9 mouse cellular contexts compared by ENCODE assay signal in the genomic region with DNA sequence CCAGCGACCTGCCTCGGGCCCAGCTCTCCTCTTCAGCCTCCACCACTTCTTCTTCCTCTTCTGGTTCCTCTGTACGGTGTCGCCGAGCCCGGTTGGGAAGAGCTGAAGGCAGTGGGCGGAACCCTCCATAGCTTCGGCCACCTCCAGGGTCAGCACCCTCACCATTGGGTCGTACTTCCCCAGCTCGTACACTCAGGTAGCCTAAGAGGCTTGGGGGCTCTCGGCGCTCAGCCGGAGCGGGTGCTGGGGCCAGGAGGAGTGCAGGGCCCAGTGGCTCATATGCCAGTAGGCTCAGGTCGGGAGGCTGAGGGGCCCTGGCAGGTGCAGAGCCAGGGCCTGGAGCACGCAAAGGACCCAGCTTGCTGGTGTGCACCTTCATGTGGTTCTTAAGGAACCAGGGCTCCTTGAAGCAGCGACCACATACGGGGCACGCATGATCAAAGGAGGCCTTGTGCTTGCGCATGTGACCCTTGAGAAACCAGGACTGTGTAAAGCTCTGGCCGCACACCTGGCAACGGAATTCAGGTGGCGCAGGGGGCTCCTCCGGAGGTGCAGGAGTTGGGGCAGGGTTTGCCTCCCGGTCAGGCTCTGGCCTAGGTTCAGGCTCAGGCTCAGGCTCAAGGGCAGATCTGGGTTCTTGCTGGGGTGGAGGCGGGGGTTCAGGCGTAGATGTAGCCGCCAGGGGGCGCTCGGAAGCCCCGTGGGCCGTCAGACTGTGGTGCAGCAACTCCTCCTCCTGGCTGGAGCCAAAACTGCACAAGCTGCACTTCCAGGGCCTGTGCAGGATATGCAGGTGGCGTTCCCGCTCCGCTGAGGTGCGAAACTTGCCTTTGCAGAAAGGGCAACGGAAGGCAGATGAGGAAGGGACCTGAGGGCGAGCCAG. TPM values are rescaled to one million over a fixed set of nuclear protein-coding genes. Genes with fewer than 3 reads are reported as not detected.
DNase-seq lines count a peak whose midpoint lies in the region; ATAC-seq and TF ChIP-seq lines count a peak whose summit lies in the region.
"Had no signal": no experiment of that assay in that cellular context is flagged by ENCODE, and none has a peak within 500 bp of the region (broad histone marks: within the 10 kb centered on the region; RNA-seq: fewer than 3 reads in every experiment).

No protein-coding gene starts in this region.

- no peaks in the 10 kb centered on the region for H3K9me3 ChIP-seq in forebrain, embryonic 15.5 days

- peak overlapping the region; percentile 27 for H3K4me3 ChIP-seq in forebrain, embryonic 15.5 days
- no peak overlapping the region for H3K4me3 ChIP-seq in lung, adult 2 months (replicated peaks; ENCODE audit: extremely low read depth, low read depth, low read length)

- peak overlapping the region; percentile 27 for H3K9ac ChIP-seq in forebrain, embryonic 15.5 days (replicated peaks)

- peak; percentile 18 for ATAC-seq in forebrain, embryonic 15.5 days (replicated peaks)
- ATAC-seq in neutrophil, adult 5-6 weeks (ENCODE audit: extremely low read depth, insufficient number of reproducible peaks, low FRiP score, poor library complexity, severe bottlenecking) = peak; percentile 76

- no peaks in the 10 kb centered on the region for H3K27me3 ChIP-seq in forebrain, embryonic 15.5 days

- 48% methylated on average over 38 of the region's 38 CpGs for WGBS in forebrain, embryonic 15.5 days
- WGBS in lung, adult 2 months = 50% methylated on average over 38 of the region's 38 CpGs

- intact Hi-C loops in heart, postnatal 14 days (cut with DNase I) = loop anchor here (1.0 kb wide), 1 partner anchor 106 kb away; no protein-coding TSS in a partner anchor

- TF ChIP-seq CTCF in lung, adult 2 months (IDR thresholded peaks at IDR 0.05; ENCODE audit: insufficient read depth, low read length) = peak; percentile 97

- peaks cover 31% of the 10 kb centered on the region for H3K36me3 ChIP-seq in forebrain, embryonic 15.5 days

- peak overlapping the region; percentile 51 for H3K4me2 ChIP-seq in forebrain, embryonic 15.5 days (replicated peaks)

- TF ChIP-seq POLR2A in lung, adult 2 months (IDR thresholded peaks at IDR 0.05; ENCODE audit: borderline replicate concordance, extremely low read depth, low read depth, low read length) = peak; percentile 12; the same call in 1 of the 2 replicates

- peaks cover 78% of the 10 kb centered on the region for H3K4me1 ChIP-seq in forebrain, embryonic 15.5 days
- H3K4me1 ChIP-seq in lung, adult 2 months (ENCODE audit: control insufficient read depth, insufficient read depth, low read length) = peaks cover 5% of the 10 kb centered on the region

- H3K27ac ChIP-seq in forebrain, embryonic 15.5 days (replicated peaks) = peak overlapping the region; percentile 8; the same call in 1 of the 2 replicates

- peak; percentile 96 for DNase-seq in ES-CJ7 (ENCODE audit: low read depth, low spot score)
- peak; percentile 94 for DNase-seq in cerebellum, adult 11-12 months
- peak; percentile 92 to 96 for DNase-seq in heart, postnatal 14 days
- DNase-seq in layer of hippocampus, adult 18-20 months (ENCODE audit: low spot score in 2 of 2) = peak; percentile 87 to 94
- DNase-seq in lung, adult 2 months = peak; percentile 90
- peak; percentile 97 for DNase-seq in testis, postnatal 10 days (ENCODE audit: low spot score)

RNA-seq across cellular contexts. Expression of a gene that starts 6.9 kb away (rescaled TPM):
- polyA plus RNA-seq in forebrain, embryonic 15.5 days (2015; fragmentation: Nextera tagmentation; extraction: Ambion mirVana) = 0.28 and 0.64 TPM in 2 replicates
- 1 to 10 TPM; 1.5 to 1.9 TPM for total RNA-seq in heart, postnatal 14 days (2021)
- total RNA-seq in layer of hippocampus, adult 18-20 months (2021) = under 1 TPM; 0.63 to 0.92 TPM
- 0.58 and 0.69 TPM in 2 replicates for polyA plus RNA-seq in lung, adult 2 months (2012; rRNA removed)
- total RNA-seq in neutrophil, adult 5-6 weeks (2017) = not detected in 2 replicates

RNA-seq across cellular contexts. Expression of a gene that starts 12.0 kb away (rescaled TPM):
- 43.3 and 48.9 TPM in 2 replicates for polyA plus RNA-seq in forebrain, embryonic 15.5 days (2015; fragmentation: Nextera tagmentation; extraction: Ambion mirVana)
- total RNA-seq in heart, postnatal 14 days (2021) = 10 to 100 TPM; 32.0 to 33.6 TPM
- total RNA-seq in layer of hippocampus, adult 18-20 months (2021) = 10 to 100 TPM; 42.3 to 44.2 TPM
- 84.8 and 87.6 TPM in 2 replicates for polyA plus RNA-seq in lung, adult 2 months (2012; rRNA removed)
- total RNA-seq in neutrophil, adult 5-6 weeks (2017) = 5.1 and 5.8 TPM in 2 replicates

RNA-seq across cellular contexts. Expression of a gene that starts 24.0 kb away (rescaled TPM):
- 65.7 and 69.8 TPM in 2 replicates for polyA plus RNA-seq in forebrain, embryonic 15.5 days (2015; fragmentation: Nextera tagmentation; extraction: Ambion mirVana)
- total RNA-seq in heart, postnatal 14 days (2021) = 10 to 100 TPM; 39.7 to 47.1 TPM
- 10 to 100 TPM; 25.8 to 30.0 TPM for total RNA-seq in layer of hippocampus, adult 18-20 months (2021)
- polyA plus RNA-seq in lung, adult 2 months (2012; rRNA removed) = 70.0 and 72.8 TPM in 2 replicates
- total RNA-seq in neutrophil, adult 5-6 weeks (2017) = 1.5 TPM in 1 of 2 replicates, not detected in the other

RNA-seq across cellular contexts. Expression of a gene that starts 33.7 kb away (rescaled TPM):
- polyA plus RNA-seq in forebrain, embryonic 15.5 days (2015; fragmentation: Nextera tagmentation; extraction: Ambion mirVana) = not detected in 2 replicates
- not detected for total RNA-seq in heart, postnatal 14 days (2021)
- not detected for total RNA-seq in layer of hippocampus, adult 18-20 months (2021)
- polyA plus RNA-seq in lung, adult 2 months (2012; rRNA removed) = not detected in 2 replicates
- not detected in 2 replicates for total RNA-seq in neutrophil, adult 5-6 weeks (2017)
- polyA plus RNA-seq: large intestine, adult 2 months had no signal

Comparison
In these comparisons a context has a peak if more than half of its experiments do, and no peak if none do; other contexts are left out.
1. RNA of a gene that starts 24.0 kb away (total RNA-seq): 39.7 to 47.1 TPM in heart, postnatal 14 days and 25.8 to 30.0 TPM in layer of hippocampus, adult 18-20 months; 1.5 TPM in neutrophil, adult 5-6 weeks; every median in the first group is over 10 times any median in the second.
2. Peak in every context shown above with its lines, with median percentiles within 50 percentile points of each other: DNase-seq.